Mouse (Mus musculus) cerebellum, adult 2 months (tissue): Measurements from ENCODE around the gene Plet1.

Experiments
- CTCF ChIP-seq: fragments of 200-500 bp; IDR thresholded peaks from 2 replicates; pipeline ENCODE4 v1.5.1; 2011; ENCODE audit warnings: low read depth, mild to moderate bottlenecking, control low read depth, low read length, moderate library complexity, borderline replicate concordance; ENCODE audit not compliant: insufficient read depth
- POLR2A ChIP-seq: fragments of 200-500 bp; IDR thresholded peaks from 2 replicates; pipeline ENCODE4 v1.6.1; 2011; ENCODE audit warnings: low read length, control low read depth, borderline replicate concordance; ENCODE audit not compliant: insufficient read depth

GRCm38 (mm10) chr9:50485521-50485920, 8.8 kb upstream of the Plet1 start:
- TF ChIP-seq CTCF (no peak), POLR2A (no peak)
